Mouse (Mus musculus) erythroblast, embryonic 14.5 days (primary cell): ENCODE results near the gene Lypla2. TPM values are rescaled to one million over a fixed set of nuclear protein-coding genes. Genes with fewer than 3 reads are reported as not detected.

Source experiments
- H3K27me3 ChIP-seq: 2 replicates; pipeline ENCODE4 v1.6.1; 2012; ENCODE audit warnings: inconsistent platforms; ENCODE audit not compliant: control insufficient read depth
- H3K36me3 ChIP-seq: 2 replicates; pipeline ENCODE4 v1.6.1; 2012; ENCODE audit warnings: mild to moderate bottlenecking, inconsistent platforms; ENCODE audit not compliant: control insufficient read depth
- H3K4me1 ChIP-seq: 2 replicates; pipeline ENCODE4 v1.6.1; 2012; ENCODE audit warnings: inconsistent platforms; ENCODE audit not compliant: control insufficient read depth
- H3K4me3 ChIP-seq: replicated peaks from 2 replicates; pipeline ENCODE3; 2012; ENCODE audit warnings: moderate library complexity, mild to moderate bottlenecking, inconsistent platforms
- H3K9me3 ChIP-seq: 2 replicates; pipeline ENCODE4 v1.6.1; 2012; ENCODE audit warnings: low read length, inconsistent platforms, mixed read lengths; ENCODE audit not compliant: control insufficient read depth
- GATA1 ChIP-seq: IDR thresholded peaks from 2 replicates; pipeline ENCODE4 v1.6.1; 2012; ENCODE audit warnings: low read length, inconsistent platforms, mixed read lengths
- TAL1 ChIP-seq: IDR thresholded peaks from 3 replicates; pipeline ENCODE4 v1.6.1; 2012; ENCODE audit warnings: low read length, inconsistent platforms, mixed read lengths
- polyA plus RNA-seq: library from polyadenylated mRNA; stranded (reverse); fragments of >175 nt; gene quantifications from 2 replicates; pipeline ENCODE4 v1.2.3, GENCODE M21; 2012

The Lypla2 gene
- polyA plus RNA-seq, 1 experiment, result 13.4 TPM

GRCm38 (mm10) chr4:135928376-135928775 is 44.0 kb downstream of the Lypla2 start:
- Histone ChIP-seq H3K27me3 (no peaks in the 10 kb centered on the region), H3K4me3 (no peak overlapping the region), H3K4me1 (peaks cover 25% of the 10 kb centered on the region), H3K9me3 (no peaks in the 10 kb centered on the region), H3K36me3 (peaks cover 53% of the 10 kb centered on the region)
- no peak for TF ChIP-seq GATA1
- no peak for TF ChIP-seq TAL1

GRCm38 (mm10) chr4:135926861-135927260 is 45.6 kb downstream of the Lypla2 start:
- peaks cover 48% of the 10 kb centered on the region for H3K36me3 ChIP-seq
- H3K4me3 ChIP-seq, result no peak overlapping the region
- no peaks in the 10 kb centered on the region for H3K27me3 ChIP-seq
- no peaks in the 10 kb centered on the region for H3K9me3 ChIP-seq
- H3K4me1 ChIP-seq, result peaks cover 25% of the 10 kb centered on the region
- TF ChIP-seq TAL1, result no peak
- TF ChIP-seq GATA1, result no peak

- Histone ChIP-seq H3K36me3 (peaks cover 46% of the 10 kb centered on the region), H3K27me3 (no peaks in the 10 kb centered on the region), H3K4me1 (peaks cover 28% of the 10 kb centered on the region), H3K9me3 (no peaks in the 10 kb centered on the region), H3K4me3 (no peak overlapping the region)
- TF ChIP-seq TAL1 (no peak), GATA1 (no peak)
Observed at GRCm38 (mm10) chr4:135926195-135926808, 46.1 kb downstream of the Lypla2 start.

- H3K9me3 ChIP-seq, result no peaks in the 10 kb centered on the region
- H3K36me3 ChIP-seq, result peaks cover 37% of the 10 kb centered on the region
- TF ChIP-seq TAL1 (no peak), GATA1 (no peak)
- H3K27me3 ChIP-seq, result no peaks in the 10 kb centered on the region
- H3K4me1 ChIP-seq, result peaks cover 29% of the 10 kb centered on the region
- no peak overlapping the region for H3K4me3 ChIP-seq
Observed at GRCm38 (mm10) chr4:135925341-135925740, 47.1 kb downstream of the Lypla2 start.

- peaks cover 32% of the 10 kb centered on the region for H3K4me1 ChIP-seq
- TF ChIP-seq TAL1, result no peak
- TF ChIP-seq GATA1, result no peak
- H3K9me3 ChIP-seq, result no peaks in the 10 kb centered on the region; the same call in 1 of the 2 replicates
- H3K4me3 ChIP-seq, result no peak overlapping the region
- H3K27me3 ChIP-seq, result no peaks in the 10 kb centered on the region
- peaks cover 37% of the 10 kb centered on the region for H3K36me3 ChIP-seq
Observed at GRCm38 (mm10) chr4:135924418-135924817, 48.0 kb downstream of the Lypla2 start.

- Histone ChIP-seq H3K27me3 (no peaks in the 10 kb centered on the region), H3K36me3 (peaks cover 36% of the 10 kb centered on the region)
Observed at GRCm38 (mm10) chr4:135922190-135922589, 50.2 kb downstream of the Lypla2 start.

GRCm38 (mm10) chr4:135921257-135922120 is 50.9 kb downstream of the Lypla2 start:
- Histone ChIP-seq H3K9me3 (no peaks in the 10 kb centered on the region; the same call in 1 of the 2 replicates), H3K4me3 (peak overlapping the region; percentile 73), H3K4me1 (peaks cover 26% of the 10 kb centered on the region), H3K36me3 (peaks cover 40% of the 10 kb centered on the region), H3K27me3 (no peaks in the 10 kb centered on the region)
- TF ChIP-seq TAL1, result no peak
- no peak for TF ChIP-seq GATA1

More at GRCm38 (mm10) chr4:135922190-135922589, 50.2 kb downstream of the Lypla2 start:
- H3K4me3 ChIP-seq, result peak overlapping the region; percentile 73
- peaks cover 32% of the 10 kb centered on the region for H3K4me1 ChIP-seq
- H3K9me3 ChIP-seq, result no peaks in the 10 kb centered on the region; the same call in 1 of the 2 replicates
- no peak for TF ChIP-seq TAL1
- no peak for TF ChIP-seq GATA1

- peaks cover 17% of the 10 kb centered on the region for H3K4me1 ChIP-seq
- no peak for TF ChIP-seq GATA1
- no peak for TF ChIP-seq TAL1
- no peaks in the 10 kb centered on the region; the same call in 1 of the 2 replicates for H3K9me3 ChIP-seq
- no peaks in the 10 kb centered on the region for H3K27me3 ChIP-seq
- H3K36me3 ChIP-seq, result peaks cover 31% of the 10 kb centered on the region
- peak within 1 kb of the TSS; percentile 73 for H3K4me3 ChIP-seq
Observed at GRCm38 (mm10) chr4:135920304-135921241, 51.9 kb downstream of the Lypla2 start, which contains the start of gene Fuca1. Fuca1 (plus strand) TSS chr4:135920735.

- H3K4me1 ChIP-seq, result peaks cover 17% of the 10 kb centered on the region
- H3K36me3 ChIP-seq, result peaks cover 21% of the 10 kb centered on the region
- no peak for TF ChIP-seq GATA1
- TF ChIP-seq TAL1, result no peak
- no peak overlapping the region for H3K4me3 ChIP-seq
- no peaks in the 10 kb centered on the region; the same call in 1 of the 2 replicates for H3K9me3 ChIP-seq
- H3K27me3 ChIP-seq, result no peaks in the 10 kb centered on the region
Observed at GRCm38 (mm10) chr4:135919280-135919639, 53.2 kb downstream of the Lypla2 start.
